Mouse (Mus musculus) ES-E14 (cell line): ENCODE data around the gene Fnbp1l. TPM values are rescaled to one million over a fixed set of nuclear protein-coding genes. Genes with fewer than 3 reads are reported as not detected.
A peak's percentile ranks its signal among the peaks of the same experiment; 100 is the strongest.

Experiments
- DNase-seq: peaks from one replicate; pipeline ENCODE4 v3.0.0-alpha.2; 2013; ENCODE audit warnings: low read depth, low spot score
- H3K27ac ChIP-seq: 2 replicates; pipeline ENCODE4 v1.5.1; 2012; ENCODE audit warnings: low read depth, mild to moderate bottlenecking, low read length, moderate library complexity, mixed read lengths; ENCODE audit not compliant: poor library complexity, insufficient read depth, severe bottlenecking
- H3K36me3 ChIP-seq: 2 replicates; pipeline ENCODE4 v1.6.1; 2012; ENCODE audit warnings: mild to moderate bottlenecking, low read length, moderate library complexity, mixed read lengths; ENCODE audit not compliant: control insufficient read depth, poor library complexity, insufficient read depth, severe bottlenecking
- H3K4me1 ChIP-seq, 2 experiments: fragments of 150-350 bp in 1 of 2; sonication (generic) in 1 of 2; 2 replicates each; pipeline ENCODE4 v1.6.1; 2012; ENCODE audit warnings: low read length in 2 of 2, mild to moderate bottlenecking in 1 of 2, mixed read lengths in 1 of 2; ENCODE audit not compliant: control insufficient read depth in 2 of 2, insufficient read depth in 2 of 2, poor library complexity in 1 of 2
- H3K4me3 ChIP-seq, 2 experiments: fragments of 150-350 bp in 1 of 2; sonication (generic) in 1 of 2; 2 replicates each; pipeline ENCODE4 v1.5.1; 2012; ENCODE audit warnings: low read length in 2 of 2, low read depth in 1 of 2, mild to moderate bottlenecking in 1 of 2, mixed read lengths in 1 of 2; ENCODE audit not compliant: insufficient read depth in 1 of 2, poor library complexity in 1 of 2, severe bottlenecking in 1 of 2
- H3K9ac ChIP-seq: 2 replicates; pipeline ENCODE4 v1.6.1; 2012; ENCODE audit warnings: low read depth, mild to moderate bottlenecking, low read length, mixed read lengths; ENCODE audit not compliant: poor library complexity, insufficient read depth, severe bottlenecking
- H3K9me3 ChIP-seq: fragments of 150-350 bp; sonication (generic); 2 replicates; pipeline ENCODE4 v1.6.1; 2012; ENCODE audit warnings: low read depth, mild to moderate bottlenecking, low read length; ENCODE audit not compliant: control insufficient read depth, insufficient read depth
- CHD2 ChIP-seq: IDR thresholded peaks from 2 replicates; pipeline ENCODE4 v1.6.1; 2014; ENCODE audit warnings: mild to moderate bottlenecking, low read depth, low read length, inconsistent platforms
- HCFC1 ChIP-seq: IDR thresholded peaks from 2 replicates; pipeline ENCODE4 v1.6.1; 2012; ENCODE audit warnings: low read length, inconsistent platforms, borderline replicate concordance; ENCODE audit not compliant: insufficient read depth
- MAFK ChIP-seq: IDR thresholded peaks from 2 replicates; pipeline ENCODE4 v1.6.1; 2014; ENCODE audit warnings: mild to moderate bottlenecking, low read depth, low read length, inconsistent platforms; ENCODE audit not compliant: insufficient read depth
- ZC3H11A ChIP-seq: IDR thresholded peaks from 2 replicates; pipeline ENCODE4 v1.6.1; 2012; ENCODE audit warnings: low read depth, mild to moderate bottlenecking, inconsistent platforms, low read length, borderline replicate concordance
- ZNF384 ChIP-seq: IDR thresholded peaks from 2 replicates; pipeline ENCODE4 v1.6.1; 2012; ENCODE audit warnings: low read depth, low read length, inconsistent platforms
- in situ Hi-C, 2 experiments: fragments of 600-800 bp; cut with MboI; formaldehyde crosslinking; loops; one replicate each; pipeline ENCODE4 v1.15.1; 2025; ENCODE audit warnings: low sequenced_read_pairs in 2 of 2, inconsistent platforms in 1 of 2; ENCODE audit not compliant: unreplicated experiment in 2 of 2
- total RNA-seq: library from RNA; depleted of rRNA; stranded (reverse); fragments of 300-350 nt; gene quantifications from 2 replicates; pipeline ENCODE4 v1.2.3, GENCODE M21; 2012

Gene Fnbp1l
- total RNA-seq, 1 experiment, result 25.5 TPM

- in situ Hi-C loops, result loop anchor here in 1 of 2 experiments (25.0 kb wide), 1 partner anchor 316 kb away; no protein-coding TSS in a partner anchor
- Histone ChIP-seq H3K9me3 (no peaks in the 10 kb centered on the region), H3K4me1 (peaks cover 2 to 14% of the 10 kb centered on the region in 2 experiments; a peak in 3 of 4 replicates), H3K36me3 (no peaks in the 10 kb centered on the region), H3K9ac (no peak overlapping the region), H3K4me3 (no peak overlapping the region), H3K27ac (no peak overlapping the region)
- TF ChIP-seq ZNF384, result no peak
- TF ChIP-seq MAFK, result no peak
- no peak for TF ChIP-seq ZC3H11A
- no peak for TF ChIP-seq HCFC1
- no peak for TF ChIP-seq CHD2
- no peak for DNase-seq
Measured at GRCm38 (mm10) chr3:122627846-122628245, 8.3 kb upstream of the Fnbp1l start.

DNA sequence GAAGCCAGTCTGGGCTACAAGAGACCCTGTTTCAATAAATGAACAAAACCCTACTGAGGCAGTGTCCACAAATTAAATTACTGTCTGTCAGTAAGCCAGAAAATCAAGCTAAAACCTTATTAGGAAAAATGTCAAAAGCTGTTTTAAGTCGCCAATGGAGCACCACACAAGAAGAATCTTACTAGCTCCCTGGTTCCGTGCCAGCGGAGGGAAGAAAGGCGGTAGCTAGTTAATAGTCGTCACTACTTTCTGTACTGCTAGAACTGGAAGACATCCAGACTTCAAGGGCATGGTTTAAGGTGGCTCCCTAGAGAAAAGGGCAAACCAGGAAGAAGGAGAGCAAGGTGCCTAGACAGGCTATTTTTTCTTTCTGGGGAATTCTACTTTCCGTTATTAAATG, 5.1 kb upstream of the Fnbp1l start:
- no peak for DNase-seq
- H3K4me3 ChIP-seq, result no peak overlapping the region
- no peak overlapping the region for H3K9ac ChIP-seq
- no peaks in the 10 kb centered on the region for H3K36me3 ChIP-seq
- in situ Hi-C loops, result no loop called here
- TF ChIP-seq ZNF384 (no peak), CHD2 (no peak), ZC3H11A (no peak), HCFC1 (no peak), MAFK (no peak)
- H3K4me1 ChIP-seq, result peaks cover 0 to 15% of the 10 kb centered on the region in 2 experiments; a peak in 3 of 4 replicates
- no peak overlapping the region for H3K27ac ChIP-seq
- H3K9me3 ChIP-seq, result no peaks in the 10 kb centered on the region

DNA sequence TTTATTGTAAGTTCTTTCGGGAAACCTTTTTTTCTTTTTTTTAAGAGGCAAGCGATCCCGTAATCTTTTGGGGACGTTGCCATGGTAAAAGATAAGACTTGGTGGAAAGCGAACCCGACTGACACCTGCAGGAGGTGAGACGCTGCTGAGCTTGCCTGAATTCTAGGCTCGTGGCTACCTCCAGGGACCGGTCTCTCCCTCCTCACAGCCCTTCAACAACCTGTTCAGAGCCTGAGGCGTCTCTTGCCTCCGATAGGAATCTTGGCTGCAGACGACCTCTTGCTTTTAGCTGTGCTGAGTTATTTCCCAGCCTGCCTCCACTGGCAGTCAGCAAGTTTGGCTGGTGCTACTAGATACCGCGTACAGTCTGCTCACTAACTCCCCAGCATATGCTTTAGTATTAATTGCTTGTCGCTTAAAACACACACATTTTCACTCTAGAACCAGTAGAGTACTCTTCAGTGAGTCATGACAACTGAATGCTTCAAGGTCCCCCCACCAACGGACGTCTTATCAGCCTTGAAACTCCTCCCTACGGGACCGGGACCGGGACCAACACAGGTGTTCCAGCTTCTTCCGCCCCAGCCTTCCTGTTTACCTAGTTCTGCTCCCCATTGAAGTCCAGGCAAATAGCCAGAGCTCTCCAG, 893 bp upstream of the Fnbp1l start:
- in situ Hi-C loops, result no loop called here
- Histone ChIP-seq H3K9me3 (no peaks in the 10 kb centered on the region), H3K36me3 (no peaks in the 10 kb centered on the region), H3K27ac (0 out of 2 replicates have a peak overlapping the region, but pooled peaks have one; percentile 30), H3K4me3 (peak overlapping the region; percentile 80 to 81), H3K4me1 (peaks cover 3 to 8% of the 10 kb centered on the region in 2 experiments; a peak in 2 of 4 replicates), H3K9ac (peak overlapping the region; percentile 63)
- peak; percentile 40 for DNase-seq
- no peak for TF ChIP-seq CHD2
- no peak for TF ChIP-seq MAFK
- no peak for TF ChIP-seq ZC3H11A
- no peak for TF ChIP-seq HCFC1
- TF ChIP-seq ZNF384, result no peak

GRCm38 (mm10) chr3:122619931-122620284, 393 bp upstream of the Fnbp1l start:
- no peak for TF ChIP-seq MAFK
- no peak for TF ChIP-seq CHD2
- TF ChIP-seq ZC3H11A, result no peak
- TF ChIP-seq ZNF384, result peak; percentile 62; the same call in 1 of the 2 replicates
- no peak for TF ChIP-seq HCFC1

DNA sequence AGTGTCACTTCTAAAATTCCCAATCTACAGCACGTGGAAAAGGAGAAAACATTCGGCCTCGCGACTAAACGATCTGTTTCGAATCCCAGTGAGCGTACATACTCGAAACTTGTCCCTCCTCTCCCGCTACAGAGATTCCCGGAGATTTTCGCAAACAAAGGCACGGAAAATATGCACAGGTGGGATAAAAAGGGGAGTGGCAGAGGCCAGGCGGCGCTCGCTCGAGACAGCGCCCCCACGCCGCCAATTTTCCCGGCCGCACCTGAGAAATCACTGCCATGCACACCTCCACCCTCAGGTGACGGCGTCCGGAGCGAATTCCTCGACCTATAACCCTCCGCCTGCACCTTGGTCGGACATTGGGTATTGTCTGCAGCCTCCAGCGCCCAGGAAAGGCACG, 1.1 kb downstream of the Fnbp1l start:
- peak; percentile 30 for DNase-seq
- TF ChIP-seq CHD2 (no peak), MAFK (0 out of 2 replicates have a peak, but pooled peaks have one; percentile 5)
- no peaks in the 10 kb centered on the region for H3K36me3 ChIP-seq
- H3K9me3 ChIP-seq, result no peaks in the 10 kb centered on the region
- no peak overlapping the region; the same call in 1 of the 2 replicates for H3K27ac ChIP-seq
- peaks cover 3 to 8% of the 10 kb centered on the region in 2 experiments; a peak in 2 of 4 replicates for H3K4me1 ChIP-seq
- peak overlapping the region; percentile 89 for H3K9ac ChIP-seq
- peak overlapping the region; percentile 80 to 95 for H3K4me3 ChIP-seq
- in situ Hi-C loops, result no loop called here

More at GRCm38 (mm10) chr3:122619931-122620284, 393 bp upstream of the Fnbp1l start:
- H3K36me3 ChIP-seq, result no peaks in the 10 kb centered on the region
- DNase-seq, result peak; percentile 29
- in situ Hi-C loops, result no loop called here
- H3K9ac ChIP-seq, result peak overlapping the region; percentile 92
- peak overlapping the region; percentile 75 for H3K27ac ChIP-seq
- H3K9me3 ChIP-seq, result no peaks in the 10 kb centered on the region
- H3K4me1 ChIP-seq, result peaks cover 3 to 8% of the 10 kb centered on the region in 2 experiments; a peak in 2 of 4 replicates
- peak overlapping the region; percentile 80 to 81 for H3K4me3 ChIP-seq
